Mouse (Mus musculus) hematopoietic stem cell, adult 5-6 weeks (primary cell): Measurements from ENCODE around the gene Ss18l1. TPM values are rescaled to one million over a fixed set of nuclear protein-coding genes. Genes with fewer than 3 reads are reported as not detected.

Source experiments
- ATAC-seq, 2 experiments: fragments of 125-278 bp in 1 of 2; replicated peaks in 1 of 2; 2 replicates each; pipeline ENCODE4 v1.8.0; 2016 to 2017; ENCODE audit warnings: inconsistent platforms in 2 of 2, mild to moderate bottlenecking in 2 of 2, moderate number of reproducible peaks in 2 of 2, low read depth in 1 of 2, moderate TSS enrichment in 1 of 2; ENCODE audit not compliant: low FRiP score in 2 of 2, poor library complexity in 2 of 2, severe bottlenecking in 2 of 2, insufficient read depth in 1 of 2, low TSS enrichment in 1 of 2
- total RNA-seq: library from RNA; stranded (forward); fragments of 172-1452, 232-1000 nt; gene quantifications from 2 replicates; pipeline ENCODE4 v1.2.3, GENCODE M21; 2017

The Ss18l1 gene
- total RNA-seq, 1 experiment from 2014 or later, result 4.4 TPM

DNA sequence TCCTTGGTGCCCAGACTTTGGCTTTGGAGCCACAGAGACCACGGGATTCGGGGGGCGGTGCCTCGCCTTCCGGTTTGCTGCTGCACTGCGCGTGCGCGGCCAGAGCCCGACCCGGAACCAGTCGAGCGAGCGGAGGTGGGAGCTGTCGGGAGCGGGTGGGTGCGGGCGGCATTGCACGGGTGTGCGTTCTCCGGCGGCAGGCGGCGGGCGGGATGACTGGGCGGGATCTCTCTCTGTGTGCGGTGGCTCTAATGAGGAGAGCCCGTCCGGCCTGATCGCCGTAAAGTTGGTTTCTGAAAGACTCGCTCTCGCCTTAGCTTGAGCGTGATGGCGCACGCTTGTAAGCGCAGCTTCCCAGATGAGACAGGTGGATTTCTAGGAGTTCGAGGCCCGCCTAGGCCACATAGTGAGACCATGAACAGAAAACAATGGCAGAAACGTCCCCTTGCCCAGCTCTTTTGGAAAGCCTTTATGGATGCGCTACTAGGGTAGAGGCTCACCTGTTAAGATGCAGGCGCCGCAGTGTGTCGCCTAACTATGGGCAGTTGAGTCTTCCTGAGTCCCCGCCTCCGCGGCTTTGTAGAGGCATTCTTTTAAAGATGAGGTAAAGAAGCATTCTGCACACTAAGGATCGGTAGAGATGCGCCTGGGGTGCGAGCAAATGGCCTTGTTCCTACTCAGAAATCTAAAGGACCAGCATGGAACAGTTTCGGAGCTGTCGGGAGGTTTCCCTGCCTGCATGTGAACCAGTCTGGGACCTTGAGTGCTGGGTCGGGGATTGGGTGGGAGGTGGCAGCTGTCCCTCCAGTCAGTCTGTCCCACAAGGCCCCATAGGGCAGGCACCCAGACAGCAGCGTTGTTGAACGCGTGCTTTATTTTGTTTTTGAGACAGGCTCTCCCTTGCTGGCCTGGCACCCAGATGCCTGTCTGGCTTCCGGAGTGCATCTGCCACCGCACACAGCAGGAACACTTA, 28.5 kb downstream of the Ss18l1 start, which contains the start of gene Mtg2:
Gene Mtg2, plus strand, starts transcription at position 108 of the 973 bp plus-strand sequence.
- ATAC-seq, result peak; percentile 94 to 96

DNA sequence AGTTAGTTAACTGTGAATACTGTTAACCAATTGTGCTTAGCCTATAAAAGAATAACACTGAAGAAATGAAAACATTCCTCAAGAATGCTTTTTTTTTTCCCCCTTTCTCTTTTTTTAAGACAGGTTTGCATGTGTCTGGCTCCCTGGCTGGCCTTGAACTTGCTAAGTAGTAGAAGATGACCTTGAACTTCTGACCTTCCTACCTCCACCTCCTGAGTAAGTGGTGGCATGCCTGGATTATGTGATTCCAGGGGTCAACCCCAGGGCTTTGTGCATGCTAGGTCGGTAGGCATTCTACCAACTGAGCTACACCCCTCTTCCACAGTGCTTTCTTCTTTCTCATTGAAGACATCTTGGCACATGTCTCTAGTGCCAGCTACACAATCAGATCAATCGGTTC, 29.4 kb downstream of the Ss18l1 start:
- ATAC-seq, result no peak

DNA sequence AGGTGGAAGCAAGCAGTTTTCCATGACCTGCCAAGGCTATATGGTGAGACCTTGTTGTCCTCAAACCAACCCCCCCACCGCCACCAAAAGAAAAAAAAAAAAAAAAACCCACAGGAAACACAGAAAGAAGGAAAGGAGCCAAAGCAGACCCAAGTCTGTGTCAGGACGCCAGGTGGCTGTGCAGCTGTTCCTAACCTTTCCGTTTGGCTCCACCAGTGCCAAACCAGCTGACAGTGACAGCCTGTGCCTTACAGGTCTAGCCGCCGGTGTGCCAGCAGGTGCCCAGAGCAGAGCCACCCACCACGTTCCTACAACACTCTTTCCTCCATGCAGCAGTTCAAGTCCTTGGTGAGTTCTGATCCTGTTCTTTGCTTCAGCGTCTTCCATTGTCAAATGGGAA, 30.6 kb downstream of the Ss18l1 start:
- no peak for ATAC-seq

DNA sequence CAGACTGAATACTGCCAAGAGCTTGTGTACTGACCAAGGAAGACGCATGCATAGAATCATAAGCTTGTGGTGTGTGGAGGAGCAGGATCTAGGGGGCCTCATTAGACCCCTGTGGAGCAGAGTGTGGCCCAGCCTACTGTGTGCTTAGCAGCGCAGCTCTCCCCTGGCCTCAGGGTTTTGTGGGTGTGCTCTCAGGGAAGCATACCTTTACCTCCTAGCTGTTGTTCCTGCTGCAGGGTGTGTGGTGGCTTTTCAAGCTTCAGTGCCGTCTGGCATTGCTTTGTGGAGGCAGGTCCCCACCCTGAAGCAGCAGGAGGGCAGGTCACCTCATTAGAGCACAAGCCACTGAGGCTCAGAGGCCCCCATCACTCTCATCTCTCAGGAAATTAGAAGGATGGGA, 35.3 kb downstream of the Ss18l1 start:
- no peak for ATAC-seq

DNA sequence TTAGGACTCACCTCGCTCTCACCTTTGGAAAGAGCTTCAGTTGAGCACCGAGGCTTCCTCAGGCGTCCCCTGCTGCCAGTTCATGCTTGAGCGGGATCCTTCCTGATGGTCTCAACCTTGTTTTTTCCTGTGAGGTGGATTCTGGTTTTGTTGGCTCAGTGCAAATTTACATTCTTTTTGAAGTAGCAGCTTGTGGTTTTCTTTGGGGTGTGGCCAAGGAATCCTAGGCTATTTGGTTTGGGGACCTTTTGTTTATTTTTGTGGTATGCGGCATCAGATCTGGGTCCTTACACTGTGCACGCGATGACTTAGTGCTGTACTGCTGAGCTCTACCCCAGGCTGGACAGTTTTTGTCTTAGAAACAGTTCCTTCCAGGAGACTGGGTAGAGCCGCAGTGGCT, 38.4 kb downstream of the Ss18l1 start:
- no peak for ATAC-seq

DNA sequence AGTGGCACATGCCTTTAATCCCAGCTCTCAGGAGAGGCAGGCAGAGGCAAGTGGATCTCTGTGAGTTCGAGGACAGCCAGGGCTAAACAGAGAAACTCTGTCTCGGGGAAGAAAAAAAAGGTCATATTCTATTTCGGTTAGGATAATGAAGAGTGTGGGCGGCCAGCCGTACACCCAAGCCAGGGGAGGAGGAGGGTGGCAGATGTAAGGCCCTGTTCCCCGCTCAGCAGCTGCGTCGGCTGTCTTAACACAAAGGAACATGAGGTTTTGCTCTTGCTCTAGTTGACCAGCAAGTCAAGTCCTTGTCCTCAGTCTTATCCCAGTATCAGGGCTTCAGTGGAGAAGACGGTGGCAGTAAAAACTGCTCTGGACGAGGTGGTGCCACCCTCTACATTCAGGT, 40.8 kb downstream of the Ss18l1 start:
- no peak for ATAC-seq

DNA sequence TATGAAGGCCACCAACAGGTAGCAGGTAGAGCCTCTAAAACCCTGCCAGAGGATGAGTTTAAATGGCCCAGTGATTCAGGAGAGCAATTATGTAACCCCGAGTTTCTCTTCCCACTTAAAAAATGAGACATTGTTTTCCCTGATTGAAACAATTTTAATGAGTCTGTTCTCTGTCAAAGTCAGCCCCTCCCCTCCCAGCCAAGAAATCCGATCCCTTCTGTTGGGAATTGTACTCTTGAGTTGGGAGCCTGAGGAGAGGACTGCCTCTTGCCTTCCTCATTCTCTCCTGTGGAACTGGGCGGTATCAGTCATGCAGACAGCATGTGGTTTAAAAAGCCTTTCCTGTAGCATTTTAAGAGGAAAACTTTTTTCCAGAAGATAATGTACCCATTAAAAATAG, 42.3 kb downstream of the Ss18l1 start:
- no peak for ATAC-seq

DNA sequence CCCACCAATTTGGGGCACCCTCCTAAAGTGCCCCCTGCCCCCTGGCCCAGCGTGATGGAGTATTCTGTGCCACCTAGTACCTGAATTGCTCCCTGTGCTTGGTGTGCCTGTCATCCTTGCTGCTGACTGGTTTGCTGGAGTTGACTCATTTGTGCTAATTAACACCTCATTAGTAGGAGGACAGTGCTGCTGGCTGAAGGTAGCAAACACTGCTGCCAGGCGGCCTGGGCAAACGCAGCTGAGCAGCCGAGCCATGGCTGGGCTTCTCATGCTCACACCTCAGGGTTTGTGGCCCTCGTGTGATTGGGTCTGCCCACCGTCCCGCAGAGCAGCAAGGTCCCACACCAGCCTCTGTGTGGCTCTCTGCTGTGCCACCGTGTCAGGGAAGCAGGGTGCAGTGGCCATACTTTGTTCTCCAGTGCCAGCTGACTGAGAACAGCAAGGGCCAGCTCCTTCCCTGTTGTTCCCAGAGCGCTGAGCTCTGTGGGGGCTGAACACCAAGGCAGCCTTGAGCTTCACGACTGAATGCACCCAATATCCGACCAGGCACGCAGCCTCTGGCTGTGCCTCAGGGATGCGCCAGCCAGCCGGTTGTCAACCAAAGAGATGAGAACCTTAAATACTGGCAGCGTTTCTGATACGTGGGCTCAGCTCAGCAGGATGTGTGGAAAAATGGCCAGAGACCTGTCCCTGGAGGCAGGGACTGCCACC, 43.8 kb downstream of the Ss18l1 start:
- no peak for ATAC-seq

DNA sequence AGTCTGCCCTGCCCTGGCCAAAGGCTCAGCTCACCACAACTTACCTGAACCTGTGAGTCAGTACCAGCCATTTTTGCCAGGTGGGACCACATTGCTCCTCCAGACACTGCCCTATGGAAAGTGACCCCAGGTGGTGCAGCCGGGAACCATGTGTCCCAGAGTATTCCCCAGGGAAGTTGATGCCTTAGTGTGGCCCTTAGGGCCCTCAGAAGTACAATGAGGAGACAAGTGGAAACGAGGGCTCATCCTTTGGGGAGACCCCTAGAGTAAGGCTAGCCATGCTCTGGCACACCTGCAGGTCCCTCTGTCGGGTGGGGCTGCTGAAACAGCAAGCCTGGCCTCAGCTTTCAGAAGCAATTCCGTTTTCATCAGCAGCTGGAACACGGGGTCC, 44.3 kb downstream of the Ss18l1 start:
- no peak for ATAC-seq

DNA sequence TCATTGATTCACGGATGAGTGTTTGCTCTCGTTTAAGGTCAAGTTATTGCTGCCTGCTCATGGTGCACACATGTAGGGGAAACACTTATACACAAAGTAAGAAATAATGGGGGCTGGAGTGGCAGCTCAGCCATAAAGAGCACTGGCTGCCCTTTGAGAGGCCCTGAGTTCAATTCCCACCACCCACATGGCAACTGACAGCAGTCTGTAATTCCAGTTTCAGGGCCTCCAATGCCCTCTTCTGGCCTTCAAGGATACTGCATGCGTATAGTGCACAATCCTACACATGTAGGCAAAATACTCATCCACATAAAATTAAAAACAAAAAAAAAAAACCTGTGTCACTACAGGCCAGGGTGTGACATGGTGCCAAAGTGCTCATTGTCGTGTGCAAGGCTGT, 45.2 kb downstream of the Ss18l1 start:
- no peak for ATAC-seq

DNA sequence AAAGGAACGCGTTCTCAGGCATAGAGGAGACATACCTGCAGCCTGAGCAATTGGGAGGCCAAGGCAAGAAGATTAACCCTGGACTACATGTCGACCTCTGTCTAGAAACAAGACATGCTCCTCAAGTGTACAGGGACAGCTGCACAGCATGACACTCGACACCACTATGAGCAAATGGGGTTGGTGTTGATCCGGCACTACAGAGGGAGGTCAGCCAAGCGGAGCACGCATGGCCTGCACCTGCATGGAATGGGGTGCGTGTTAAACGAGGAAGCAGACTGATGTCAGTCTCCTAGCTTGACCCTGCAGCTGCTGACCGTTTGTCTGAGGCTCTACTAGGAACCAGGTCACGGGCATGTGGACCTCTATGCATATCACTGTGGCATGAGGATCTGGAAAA, 48.0 kb downstream of the Ss18l1 start:
- 0 out of 4 replicates have a peak, but pooled peaks of 1 of the 2 experiments have one; percentile 12 for ATAC-seq

DNA sequence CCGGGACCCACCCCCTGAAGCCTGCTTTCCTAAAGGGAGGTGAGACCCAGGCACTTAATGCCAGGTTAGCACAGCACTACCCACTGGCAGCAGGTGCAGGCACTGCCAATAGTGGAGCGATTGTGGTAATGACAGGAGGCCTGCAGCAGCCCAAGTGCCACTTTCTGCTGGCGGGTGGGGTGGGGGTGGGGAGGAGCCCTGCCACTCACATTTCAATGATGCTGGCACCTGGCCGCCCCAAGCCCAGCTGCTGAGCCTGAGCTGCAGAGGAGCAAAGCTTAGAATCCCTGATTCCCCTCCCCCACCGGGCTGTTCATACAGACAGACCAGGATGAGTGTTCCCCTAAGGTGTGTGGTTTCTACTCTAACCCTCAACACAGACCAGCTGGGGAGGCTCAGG, 53.4 kb downstream of the Ss18l1 start:
- no peak for ATAC-seq

DNA sequence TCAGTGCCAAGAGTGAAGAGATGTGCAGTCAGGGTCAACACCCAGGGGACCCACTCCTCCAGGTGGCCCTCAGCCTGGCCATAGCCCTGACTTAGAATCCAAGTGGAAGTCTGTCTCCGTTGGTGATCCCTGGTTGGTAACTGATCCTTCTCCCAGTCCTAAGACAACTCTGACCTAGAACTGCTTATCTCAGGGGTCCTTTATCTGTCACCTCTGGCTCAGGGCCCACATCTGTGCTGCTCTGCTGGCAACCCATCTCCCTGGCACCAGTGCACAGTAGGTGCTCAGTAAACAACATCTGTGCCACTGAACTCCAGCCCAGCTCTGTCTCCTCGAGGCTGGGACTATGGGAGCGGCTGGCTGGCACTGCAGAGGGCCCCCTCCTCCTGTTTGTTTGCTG, 55.3 kb downstream of the Ss18l1 start:
- no peak for ATAC-seq

DNA sequence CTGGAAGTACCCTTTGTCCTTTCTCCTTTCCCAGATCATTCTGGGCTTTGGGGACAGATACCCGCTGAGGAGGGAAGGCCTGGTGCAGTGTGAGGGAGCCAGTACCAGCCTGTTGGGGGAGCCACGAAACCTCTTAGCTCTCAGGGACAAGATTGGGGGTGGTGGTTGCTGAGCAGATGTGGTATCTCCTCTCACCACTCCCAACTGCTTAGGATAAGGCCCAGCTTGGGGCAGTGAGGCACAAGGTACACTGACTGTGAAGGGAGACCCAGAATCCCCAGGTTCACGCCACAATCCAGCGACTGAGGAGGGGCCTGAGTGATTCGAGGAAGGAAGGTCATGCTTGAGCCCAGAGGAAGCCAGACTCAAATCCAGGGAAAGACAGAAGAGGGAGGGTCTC, 55.9 kb downstream of the Ss18l1 start:
- peak in 1 of 2 experiments; percentile 22; a peak in 1 of 4 replicates for ATAC-seq

DNA sequence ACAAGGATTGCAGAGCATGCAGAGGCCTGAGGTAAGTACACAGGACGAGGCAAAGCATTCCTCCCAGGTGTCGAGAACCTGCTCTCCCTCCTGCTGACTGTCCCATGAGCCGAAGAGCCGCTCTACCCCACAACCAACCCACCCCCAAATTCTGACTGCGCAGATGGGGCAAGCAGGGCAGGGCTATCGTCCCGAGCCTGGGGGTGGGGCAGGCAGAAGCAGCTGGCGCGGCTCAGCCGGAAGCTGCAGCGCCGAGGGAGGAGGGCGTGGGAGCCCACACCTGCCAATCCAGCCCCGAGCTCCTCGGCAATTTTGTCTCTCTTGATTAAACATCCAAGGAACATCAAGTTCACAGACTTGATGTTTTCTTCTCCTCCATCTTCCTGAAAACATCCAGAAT, 57.2 kb downstream of the Ss18l1 start:
- ATAC-seq, result no peak

DNA sequence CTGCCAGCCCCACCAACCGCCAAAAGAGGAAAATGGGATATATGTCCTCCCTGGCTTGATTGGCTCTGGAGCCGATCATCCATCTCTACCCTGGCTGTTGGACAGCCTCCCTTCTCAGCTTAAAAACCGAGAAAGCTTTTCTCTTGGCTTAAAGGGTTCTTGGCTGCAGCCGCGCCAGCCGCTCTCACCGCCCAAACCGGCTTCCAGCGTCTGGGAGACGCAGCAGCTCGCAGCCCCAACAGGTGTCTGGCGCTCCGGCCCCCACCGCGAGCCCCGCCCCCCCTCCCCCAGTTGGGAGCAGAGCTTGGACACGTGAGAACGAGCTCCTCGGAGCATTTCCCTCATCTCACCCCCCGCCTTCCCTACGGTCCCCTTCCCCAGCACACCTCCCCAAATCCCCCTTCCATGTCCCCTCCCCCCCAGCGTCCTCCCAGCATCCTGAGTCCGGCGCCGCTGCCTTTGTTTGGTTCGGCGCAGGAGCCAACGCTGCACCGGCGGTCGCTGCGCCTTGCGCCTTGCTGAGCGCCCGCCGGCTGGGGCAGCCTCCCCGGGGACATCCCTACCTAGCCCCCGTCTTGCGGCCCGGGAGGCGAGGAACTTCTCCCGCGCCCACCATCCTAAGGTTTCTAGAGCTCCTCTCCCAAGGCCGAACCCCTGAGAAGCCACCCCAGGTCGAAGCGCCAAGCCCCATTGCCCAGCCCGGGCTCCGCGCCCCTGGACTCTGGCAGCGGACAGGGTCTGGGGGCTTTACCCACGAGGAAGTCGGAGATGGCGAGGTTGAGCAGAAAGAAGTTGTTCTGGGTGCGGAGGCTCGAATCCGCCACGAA, 61.1 kb downstream of the Ss18l1 start:
- ATAC-seq, result no peak

DNA sequence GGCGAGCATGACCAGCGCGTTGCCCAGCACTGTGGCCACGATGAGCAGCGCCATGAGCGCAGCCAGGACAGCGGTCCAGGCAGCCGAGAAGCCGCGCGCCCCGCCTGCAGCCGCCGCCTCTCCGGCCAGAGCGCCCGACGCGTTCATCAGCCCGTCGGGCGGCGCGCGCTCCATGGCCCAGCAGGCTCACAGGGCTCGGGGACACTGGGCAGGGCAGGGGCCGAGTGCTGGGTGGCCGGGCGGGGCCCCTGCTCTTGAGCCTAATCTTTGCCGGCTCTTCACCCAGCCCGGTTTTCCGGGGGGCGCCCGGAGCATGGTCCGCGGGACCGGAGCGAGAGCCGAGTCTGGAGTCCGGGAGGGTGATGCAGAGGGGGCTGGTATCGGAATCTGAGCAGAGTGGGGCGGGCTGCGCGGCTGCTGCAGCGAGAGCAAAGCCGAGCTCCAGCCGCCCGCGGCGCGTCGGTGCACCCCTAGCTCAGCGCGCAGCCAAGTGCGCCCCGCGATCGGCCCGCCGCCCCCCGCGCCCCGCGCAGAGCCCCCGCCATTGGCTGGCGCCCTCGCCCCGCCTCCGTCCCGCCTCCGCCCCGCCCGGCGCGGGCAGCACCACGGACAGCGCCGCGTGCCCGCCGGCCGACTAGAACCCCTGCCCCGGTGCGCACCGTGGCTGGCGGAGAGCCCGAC, 61.8 kb downstream of the Ss18l1 start, which contains the start of gene Hrh3:
Gene Hrh3, minus strand, starts transcription at position 511 of the 681 bp plus-strand sequence.
- peak; percentile 24 to 49; a peak in 2 of 4 replicates for ATAC-seq
